Mouse (Mus musculus) monocyte, adult 2 months (primary cell): ENCODE measurements around the gene Klf2.

ENCODE experiments used
- DNase-seq, 2 experiments: peaks; one replicate each; pipeline ENCODE4 v3.0.0; 2022; ENCODE audit warnings: low spot score in 2 of 2, low read depth in 1 of 2

Klf2 gene

DNA sequence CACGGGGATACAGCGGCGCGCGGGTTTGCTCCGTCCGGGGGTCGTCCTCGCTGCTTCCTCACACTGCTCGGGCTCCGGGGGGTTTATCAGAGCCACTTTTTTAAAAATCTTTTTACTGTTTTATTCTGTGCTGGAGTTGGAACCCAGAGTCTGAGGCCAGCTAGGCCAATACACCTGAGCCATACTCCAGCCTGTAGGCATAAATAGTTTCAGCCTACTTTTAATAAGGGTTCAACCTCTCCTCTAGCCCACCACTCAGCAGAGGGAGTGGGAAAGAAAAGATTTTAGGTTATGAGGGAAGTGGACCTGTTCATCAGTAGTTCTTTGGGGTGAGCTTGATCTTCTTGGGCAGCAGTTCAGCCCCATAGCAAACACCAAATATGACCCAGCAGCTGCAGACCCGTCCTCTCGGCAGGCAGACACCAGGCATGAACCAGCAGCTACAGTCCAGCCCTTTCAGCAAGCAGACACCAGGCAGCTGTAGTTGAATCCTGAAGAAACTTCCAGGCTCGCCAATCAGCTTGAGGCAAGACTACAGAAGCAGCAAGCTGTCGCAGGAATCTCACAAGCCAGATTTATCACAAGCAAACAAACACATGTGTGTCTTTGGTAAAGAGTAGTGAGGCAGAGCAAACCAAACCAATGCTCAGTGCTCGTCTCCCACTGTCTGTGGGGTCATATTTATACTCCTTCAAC, 13.5 kb upstream of the Klf2 start, which contains the start of gene Gm10282:
Gm10282 (minus strand) TSS at position 51 of the 696 bp plus-strand sequence.
- no peak for DNase-seq

- no peak for DNase-seq
Observed at GRCm38 (mm10) chr8:72306913-72307312, 11.9 kb upstream of the Klf2 start.

- no peak for DNase-seq
Observed at GRCm38 (mm10) chr8:72308276-72308675, 10.6 kb upstream of the Klf2 start.

DNA sequence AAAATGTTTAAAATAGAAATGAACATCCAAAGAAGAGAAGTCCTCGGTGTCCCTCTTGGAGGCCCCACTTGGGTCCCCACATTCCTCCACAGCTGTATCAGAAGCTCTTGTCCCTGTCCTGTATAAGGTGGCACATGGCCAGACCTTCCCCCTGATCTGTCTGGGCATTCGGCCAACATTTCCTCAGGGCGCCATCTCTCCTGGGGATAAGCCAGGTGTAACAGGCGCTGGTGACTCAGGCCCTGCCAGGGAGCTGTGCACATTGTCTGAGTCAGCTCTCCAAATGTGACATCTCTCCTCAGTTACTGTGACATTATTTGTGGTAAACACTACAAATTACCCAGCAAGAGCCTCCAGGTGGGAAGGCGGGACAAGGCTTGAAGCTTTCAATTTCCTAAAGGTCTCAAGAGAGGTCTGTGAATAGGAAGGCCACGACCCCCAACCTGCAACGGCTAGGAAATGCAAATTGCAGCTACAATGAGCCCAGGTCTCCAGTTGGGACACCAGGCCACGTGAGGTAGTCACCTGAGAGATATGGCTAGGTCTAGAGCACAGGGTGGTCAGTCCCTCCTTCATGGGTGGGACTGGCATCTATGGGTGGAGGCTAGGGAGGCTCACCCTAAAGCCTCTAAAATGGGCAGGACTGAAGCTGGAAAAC, 7.9 kb upstream of the Klf2 start:
- DNase-seq, result no peak

DNA sequence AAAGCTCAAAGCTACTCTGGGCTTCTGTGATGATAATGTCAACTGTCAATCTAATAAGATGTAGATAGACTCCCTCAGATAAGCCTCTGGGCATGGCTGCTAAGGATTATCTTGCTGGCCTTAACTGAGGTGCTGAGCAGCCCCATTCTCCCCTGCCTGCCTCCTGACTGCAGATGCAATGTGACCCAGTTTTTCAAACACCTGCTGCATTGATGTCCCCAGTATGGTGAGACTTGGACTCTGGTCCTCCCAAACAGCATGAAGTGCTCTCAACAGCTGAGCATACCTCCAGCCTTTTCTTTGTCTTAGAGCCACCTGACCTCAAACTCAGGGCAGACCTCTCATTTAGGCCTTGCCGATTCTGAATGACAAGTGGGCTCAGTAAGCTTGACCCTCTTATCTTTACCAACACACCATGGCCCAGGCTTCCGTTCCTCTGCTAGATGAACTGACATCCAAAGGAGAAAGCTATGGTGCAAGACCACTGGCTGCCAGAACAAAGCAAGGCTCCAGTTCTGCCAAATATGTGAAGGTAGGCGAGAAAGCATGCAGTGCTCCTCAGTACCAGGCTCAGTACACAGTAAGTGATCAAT, 5.8 kb upstream of the Klf2 start:
- DNase-seq, result no peak

- DNase-seq, result no peak
Observed at GRCm38 (mm10) chr8:72316053-72316695, 2.7 kb upstream of the Klf2 start.

GRCm38 (mm10) chr8:72317741-72318301, 1.0 kb upstream of the Klf2 start:
- peak in 1 of 2 experiments; percentile 49 for DNase-seq

DNA sequence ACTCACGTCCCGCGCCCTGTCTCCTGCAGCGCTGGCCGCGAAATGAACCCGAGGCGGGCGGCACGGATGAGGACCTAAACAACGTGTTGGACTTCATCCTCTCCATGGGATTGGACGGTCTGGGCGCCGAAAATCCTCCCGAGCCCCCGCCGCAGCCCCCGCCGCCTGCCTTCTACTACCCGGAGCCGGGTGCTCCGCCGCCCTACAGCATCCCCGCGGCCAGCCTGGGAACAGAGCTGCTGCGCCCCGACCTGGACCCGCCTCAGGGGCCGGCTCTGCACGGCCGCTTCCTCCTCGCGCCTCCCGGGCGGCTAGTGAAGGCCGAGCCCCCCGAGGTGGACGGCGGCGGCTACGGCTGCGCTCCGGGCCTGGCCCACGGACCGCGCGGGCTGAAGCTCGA, 564 bp downstream of the Klf2 start:
- no peak for DNase-seq

DNA sequence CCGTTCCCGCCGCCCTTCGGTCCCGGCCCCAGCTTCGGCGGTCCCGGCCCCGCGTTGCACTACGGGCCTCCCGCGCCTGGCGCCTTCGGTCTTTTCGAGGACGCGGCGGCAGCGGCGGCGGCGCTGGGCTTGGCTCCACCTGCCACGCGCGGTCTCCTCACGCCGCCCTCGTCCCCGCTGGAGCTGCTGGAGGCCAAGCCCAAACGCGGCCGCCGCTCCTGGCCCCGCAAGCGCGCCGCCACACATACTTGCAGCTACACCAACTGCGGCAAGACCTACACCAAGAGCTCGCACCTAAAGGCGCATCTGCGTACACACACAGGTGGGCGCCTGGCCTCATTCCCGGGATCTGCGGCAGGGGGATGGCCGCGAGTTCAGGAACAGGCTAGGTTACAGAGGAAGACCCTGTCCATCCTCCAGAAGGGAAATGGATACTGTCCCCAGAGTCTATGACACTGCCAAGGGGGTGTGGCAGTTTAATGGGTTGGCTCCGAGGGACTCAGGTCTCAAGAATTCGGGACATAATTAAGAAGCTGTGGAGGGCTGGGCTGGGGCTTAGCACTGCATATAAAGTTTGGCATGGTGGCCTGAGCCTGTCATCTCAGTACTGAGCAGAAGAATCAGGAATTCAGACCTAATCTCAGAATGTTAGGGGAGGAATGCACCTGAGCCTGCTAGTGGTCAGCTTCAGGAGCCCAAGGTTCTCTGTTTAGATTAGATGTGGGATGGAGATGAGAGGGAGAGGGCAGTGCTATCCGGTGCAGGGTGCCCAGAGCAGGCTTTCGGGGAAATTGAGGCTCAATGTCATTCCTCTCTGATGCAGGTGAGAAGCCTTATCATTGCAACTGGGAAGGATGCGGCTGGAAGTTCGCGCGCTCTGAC, 1.3 kb downstream of the Klf2 start:
- DNase-seq, result peak in 1 of 2 experiments; percentile 26

DNA sequence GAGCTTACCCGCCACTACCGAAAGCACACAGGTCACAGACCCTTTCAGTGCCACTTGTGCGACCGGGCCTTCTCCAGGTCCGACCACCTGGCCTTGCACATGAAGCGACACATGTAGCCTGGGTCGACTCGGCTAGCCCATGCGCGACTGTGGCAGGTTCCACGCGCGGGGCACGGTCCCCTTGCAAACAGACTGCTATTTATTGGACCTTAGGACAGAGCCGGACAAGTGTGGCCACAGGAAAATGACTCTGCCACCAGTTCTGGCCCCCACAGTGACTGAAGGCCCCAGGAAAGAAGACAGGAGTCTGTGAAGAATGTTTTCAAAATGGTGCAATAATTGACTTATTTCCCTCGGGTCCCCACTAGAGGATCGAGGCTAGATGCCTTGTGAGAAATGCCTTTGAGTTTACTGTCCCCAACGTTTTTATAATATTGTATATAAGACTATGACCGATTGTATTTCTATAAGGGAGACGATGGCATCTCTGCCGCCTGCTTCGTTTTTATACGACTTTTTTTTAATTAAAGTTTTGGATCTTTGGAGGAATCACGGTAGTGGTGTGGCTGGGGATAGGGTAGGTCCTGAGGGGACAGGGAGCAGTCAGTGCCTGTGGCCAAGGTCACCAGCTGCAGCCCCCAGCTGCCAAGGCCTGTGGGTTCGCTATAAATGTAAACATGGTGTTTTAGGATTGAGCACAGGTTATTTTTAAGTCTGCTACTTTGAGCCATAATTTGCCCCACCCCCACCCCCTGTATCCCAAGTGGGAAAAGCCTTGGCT, 2.2 kb downstream of the Klf2 start:
- DNase-seq, result peak in 1 of 2 experiments; percentile 13

DNA sequence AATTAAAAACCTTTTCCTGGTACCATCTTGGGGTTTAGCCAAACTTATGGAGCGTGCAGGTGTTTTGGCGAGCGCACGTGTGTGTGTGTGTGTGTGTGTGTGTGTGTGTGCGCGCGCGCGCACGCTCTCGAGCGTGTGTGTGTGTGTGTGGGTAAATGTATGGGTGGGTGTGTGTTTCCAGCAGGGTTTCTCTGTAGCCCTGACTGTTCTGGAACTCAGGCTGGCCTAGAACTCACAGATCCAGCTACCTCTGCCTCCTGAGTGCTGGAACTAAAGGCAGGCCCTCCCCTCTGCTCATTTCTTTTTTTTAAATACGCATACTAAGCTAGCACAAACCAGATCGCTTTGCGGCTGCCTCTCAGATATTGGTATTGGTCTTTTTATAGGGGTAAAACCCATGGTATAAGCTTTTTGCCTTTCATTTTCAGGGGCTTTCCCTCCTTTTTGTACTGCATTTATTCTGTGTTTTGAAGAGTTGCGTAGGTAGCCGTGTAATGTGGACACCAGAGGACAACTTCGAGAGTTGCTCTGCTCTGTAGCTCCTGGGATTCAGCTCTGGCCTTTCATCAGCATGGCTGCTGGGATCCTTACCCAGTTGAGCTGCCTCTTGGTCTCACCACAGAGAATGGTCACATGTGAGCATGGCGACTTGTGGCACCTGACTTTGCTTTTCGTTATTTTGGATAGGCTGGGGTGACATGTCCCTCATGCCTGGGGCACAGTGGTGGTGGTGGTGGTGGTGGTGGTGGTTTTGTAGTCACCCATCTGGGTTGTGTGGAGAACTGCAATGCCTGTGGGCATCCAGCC, 3.0 kb downstream of the Klf2 start:
- DNase-seq, result peak in 1 of 2 experiments; percentile 4

DNA sequence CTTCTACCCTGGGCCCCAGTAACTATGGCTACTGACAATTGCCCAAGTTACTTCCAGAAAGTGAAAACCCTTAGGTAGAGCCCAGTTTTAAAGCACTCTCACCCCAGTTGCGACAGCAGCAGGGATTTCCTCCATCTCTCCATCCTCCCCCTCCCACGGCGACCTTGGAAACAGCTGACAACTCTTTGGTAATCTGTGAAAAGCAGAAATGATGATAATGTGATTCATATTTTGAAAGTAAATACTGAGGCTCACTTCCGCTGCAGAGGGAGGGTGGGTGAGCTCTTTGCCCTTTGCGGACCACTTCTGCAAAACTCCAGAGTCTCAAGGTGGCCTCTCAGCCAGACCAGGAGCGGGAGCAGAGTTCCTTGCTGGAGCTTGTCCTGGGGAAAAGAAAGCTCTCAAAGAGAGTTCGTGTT, 3.6 kb downstream of the Klf2 start:
- peak; percentile 90 to 93 for DNase-seq

GRCm38 (mm10) chr8:72323131-72323725, 4.4 kb downstream of the Klf2 start:
- DNase-seq, result peak in 1 of 2 experiments; percentile 53

GRCm38 (mm10) chr8:72324036-72324706, 5.3 kb downstream of the Klf2 start:
- DNase-seq, result peak in 1 of 2 experiments; percentile 23

DNA sequence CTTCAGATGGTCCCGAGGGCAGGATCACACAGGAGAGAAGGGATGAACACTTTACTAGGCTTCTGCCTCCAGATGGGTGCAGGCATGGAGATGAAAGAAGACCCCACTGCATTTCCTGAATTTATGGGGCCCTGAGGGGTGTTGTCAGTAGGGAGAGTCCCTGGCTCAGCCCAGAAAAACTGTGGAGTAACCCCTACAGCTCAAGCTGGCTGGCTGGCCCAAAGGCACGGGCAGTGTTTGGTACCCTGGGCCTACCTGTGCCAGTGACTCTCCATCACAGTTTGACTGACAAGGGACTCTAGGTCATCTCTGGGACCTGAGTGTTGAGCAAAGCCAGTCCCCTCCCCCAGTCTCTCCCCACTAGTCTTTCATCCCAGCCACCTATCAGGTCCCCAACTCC, 5.9 kb downstream of the Klf2 start:
- DNase-seq, result no peak

DNA sequence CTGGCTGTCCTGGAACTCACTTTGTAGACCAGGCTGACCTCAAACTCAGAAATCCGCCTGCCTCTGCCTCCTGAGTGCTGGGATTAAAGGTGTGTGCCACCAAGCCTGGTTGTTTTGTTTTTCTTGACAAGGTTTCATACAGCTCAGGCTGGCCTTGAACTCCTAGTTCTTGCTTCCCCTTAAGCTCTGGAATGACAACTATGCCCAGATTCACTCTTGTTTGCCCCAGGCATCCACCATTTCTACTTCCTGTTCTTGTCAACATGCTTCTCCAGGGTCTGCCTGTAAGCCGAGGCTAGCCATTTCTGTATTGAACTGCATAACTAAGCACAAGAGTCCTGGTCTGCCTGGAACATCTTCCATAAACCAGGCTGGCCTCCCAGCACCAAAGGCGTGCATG, 10.3 kb downstream of the Klf2 start:
- DNase-seq, result no peak

- no peak for DNase-seq
Observed at GRCm38 (mm10) chr8:72330806-72331516, 12.1 kb downstream of the Klf2 start.
